Mouse (Mus musculus): ENCODE measurements at regions not wholly inside any gene's neighbourhood (a gene's known extent, or its start where the extent isn't known, plus 50 kb on each side); places are given as distances from the start of the nearest gene placed in this dataset.

- no peak for DNase-seq
Observed at GRCm38 (mm10) chr16:78877941-78878340, 52.8 kb upstream of the Chodl start.

GRCm38 (mm10) chr16:78859006-78859405 lies 71.7 kb upstream of the Chodl start:
- no peak for DNase-seq

GRCm38 (mm10) chr16:78830957-78831356 lies 99.8 kb upstream of the Chodl start:
- DNase-seq = no peak

GRCm38 (mm10) chr16:78827739-78828138 lies 103.0 kb upstream of the Chodl start:
- DNase-seq = no peak

- no peak for DNase-seq
Observed at GRCm38 (mm10) chr16:78790064-78790463, 140.7 kb upstream of the Chodl start.

GRCm38 (mm10) chr16:78759226-78759625 lies 171.5 kb upstream of the Chodl start:
- no peak for DNase-seq

GRCm38 (mm10) chr16:78737902-78738301 lies 161.4 kb upstream of the D16Ertd472e start:
- no peak for DNase-seq

GRCm38 (mm10) chr16:78730583-78731501 lies 154.3 kb upstream of the D16Ertd472e start:
- no peak for DNase-seq

GRCm38 (mm10) chr16:78725541-78725940 lies 149.0 kb upstream of the D16Ertd472e start:
- DNase-seq = no peak

- no peak for DNase-seq
Observed at GRCm38 (mm10) chr16:78709943-78710342, 133.4 kb upstream of the D16Ertd472e start.

- no peak for DNase-seq
Observed at GRCm38 (mm10) chr16:78707566-78707965, 131.1 kb upstream of the D16Ertd472e start.

- no peak for DNase-seq
Observed at GRCm38 (mm10) chr16:78707165-78707564, 130.7 kb upstream of the D16Ertd472e start.

GRCm38 (mm10) chr16:78697514-78698209 lies 121.2 kb upstream of the D16Ertd472e start:
- no peak for DNase-seq

GRCm38 (mm10) chr16:78688251-78688650 lies 111.7 kb upstream of the D16Ertd472e start:
- DNase-seq = no peak

- no peak for DNase-seq
Observed at GRCm38 (mm10) chr16:78685160-78685559, 108.7 kb upstream of the D16Ertd472e start.

GRCm38 (mm10) chr16:78684031-78684430 lies 107.5 kb upstream of the D16Ertd472e start:
- no peak for DNase-seq

- DNase-seq = no peak
Observed at GRCm38 (mm10) chr16:78661126-78661525, 84.6 kb upstream of the D16Ertd472e start.

- DNase-seq = peak; percentile 20
Observed at GRCm38 (mm10) chr16:78644710-78645109, 68.2 kb upstream of the D16Ertd472e start.

- DNase-seq = no peak
Observed at GRCm38 (mm10) chr16:78641717-78642116, 65.2 kb upstream of the D16Ertd472e start.

- no peak for DNase-seq
Observed at GRCm38 (mm10) chr16:78641205-78641604, 64.7 kb upstream of the D16Ertd472e start.

- DNase-seq = no peak
Observed at GRCm38 (mm10) chr16:78637452-78637851, 60.9 kb upstream of the D16Ertd472e start.

- DNase-seq = peak; percentile 34
Observed at GRCm38 (mm10) chr16:78637015-78637414, 60.5 kb upstream of the D16Ertd472e start.

- no peak for DNase-seq
Observed at GRCm38 (mm10) chr16:78635774-78636173, 59.3 kb upstream of the D16Ertd472e start.

- peak; percentile 76 for DNase-seq
Observed at GRCm38 (mm10) chr16:78635257-78635656, 58.7 kb upstream of the D16Ertd472e start.
